Mouse (Mus musculus): ENCODE results near the gene Rbfox1. TPM values are rescaled to one million over a fixed set of nuclear protein-coding genes. Genes with fewer than 3 reads are reported as not detected.

Gene Rbfox1
- polyA plus RNA-seq, 1 experiment from 2014 or later = 223 TPM

DNA sequence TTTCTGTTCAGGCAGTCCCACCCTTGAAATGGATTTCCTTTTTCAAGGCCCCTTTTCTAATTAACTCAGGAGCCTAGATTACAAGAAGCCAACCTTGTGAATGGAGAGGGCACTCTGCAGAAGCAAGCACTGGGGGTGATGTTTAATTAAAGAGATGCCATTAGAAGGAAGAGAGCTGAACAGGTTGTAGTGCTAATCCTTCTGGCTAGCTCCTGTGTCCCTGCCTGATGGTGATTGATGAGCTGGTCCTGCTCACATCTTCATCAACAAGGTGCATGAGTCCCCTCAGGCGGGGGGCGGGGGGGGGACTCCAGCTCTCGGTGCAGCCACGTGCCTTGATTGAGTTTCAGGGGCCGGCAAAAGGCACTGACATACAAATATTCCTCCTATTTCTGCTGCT is 1312.8 kb downstream of the Rbfox1 start:
- WGBS = 44% methylated on average over 5 of the region's 5 CpGs

DNA sequence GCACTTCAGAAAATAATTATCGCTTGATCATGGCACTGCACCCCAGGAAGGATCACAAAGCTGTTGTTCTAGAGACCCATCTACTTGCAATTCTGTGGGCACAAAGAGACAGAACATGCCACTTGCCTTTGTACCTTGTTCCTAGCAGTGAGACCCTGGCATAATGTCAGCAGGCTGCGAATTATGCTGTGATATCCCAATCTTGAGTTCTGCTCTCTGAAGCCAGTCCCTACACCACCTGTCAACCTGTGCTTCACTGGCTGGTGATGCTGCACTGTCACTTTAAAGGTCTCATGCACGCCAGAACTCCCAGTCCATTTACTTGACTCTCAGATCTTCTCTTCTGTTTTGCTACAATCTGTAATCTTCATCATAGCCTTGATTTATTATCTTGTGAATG is 1315.1 kb downstream of the Rbfox1 start:
- no peaks in the 10 kb centered on the region for H3K9me3 ChIP-seq
- H3K27me3 ChIP-seq (replicated peaks) = no peaks in the 10 kb centered on the region
- no peaks in the 10 kb centered on the region for H3K36me3 ChIP-seq (replicated peaks)
- no peak overlapping the region for H3K4me3 ChIP-seq
- H3K4me1 ChIP-seq = peaks cover 2% of the 10 kb centered on the region; the same call in 1 of the 2 replicates
- no peak overlapping the region for H3K9ac ChIP-seq
- H3K4me2 ChIP-seq = no peak overlapping the region
- H3K27ac ChIP-seq = no peak overlapping the region
- ATAC-seq (replicated peaks) = no peak
- 92% methylated on average over 3 of the region's 3 CpGs for WGBS

More for the DNA sequence above, 1312.8 kb downstream of the Rbfox1 start:
- H3K36me3 ChIP-seq (replicated peaks) = no peaks in the 10 kb centered on the region
- H3K27me3 ChIP-seq (replicated peaks) = no peaks in the 10 kb centered on the region
- H3K9me3 ChIP-seq = no peaks in the 10 kb centered on the region
- H3K4me1 ChIP-seq = peaks cover 2% of the 10 kb centered on the region; the same call in 1 of the 2 replicates
- no peak overlapping the region for H3K27ac ChIP-seq
- no peak for ATAC-seq (replicated peaks)
- no peak overlapping the region for H3K9ac ChIP-seq
- H3K4me3 ChIP-seq = no peak overlapping the region
- no peak overlapping the region for H3K4me2 ChIP-seq

DNA sequence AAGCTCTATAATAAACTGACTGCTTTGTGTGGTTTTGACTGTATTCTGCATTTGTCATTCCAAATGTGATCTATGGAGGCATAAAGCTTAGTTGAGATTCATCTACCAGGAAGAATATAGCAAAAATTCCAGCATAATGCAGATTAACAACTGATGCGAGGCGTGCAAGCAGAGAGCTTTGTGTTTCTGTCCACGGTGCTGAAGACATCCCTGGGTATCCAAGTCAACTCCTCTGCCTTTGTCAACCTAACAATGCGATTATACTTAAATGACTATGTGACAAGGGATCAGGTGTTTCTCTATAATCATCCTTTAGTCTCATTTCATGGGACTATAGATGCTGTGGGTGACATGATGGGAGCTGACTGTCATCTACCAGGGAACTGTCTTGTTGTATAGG is 1316.7 kb downstream of the Rbfox1 start:
- H3K4me1 ChIP-seq = no peaks in the 10 kb centered on the region; the same call in 1 of the 2 replicates
- H3K4me3 ChIP-seq = no peak overlapping the region
- no peak overlapping the region for H3K9ac ChIP-seq
- H3K27ac ChIP-seq = no peak overlapping the region
- H3K9me3 ChIP-seq = no peaks in the 10 kb centered on the region
- H3K27me3 ChIP-seq (replicated peaks) = no peaks in the 10 kb centered on the region
- ATAC-seq (replicated peaks) = no peak
- WGBS = 37% methylated on average over 4 of the region's 4 CpGs
- no peak overlapping the region for H3K4me2 ChIP-seq
- no peaks in the 10 kb centered on the region for H3K36me3 ChIP-seq (replicated peaks)

DNA sequence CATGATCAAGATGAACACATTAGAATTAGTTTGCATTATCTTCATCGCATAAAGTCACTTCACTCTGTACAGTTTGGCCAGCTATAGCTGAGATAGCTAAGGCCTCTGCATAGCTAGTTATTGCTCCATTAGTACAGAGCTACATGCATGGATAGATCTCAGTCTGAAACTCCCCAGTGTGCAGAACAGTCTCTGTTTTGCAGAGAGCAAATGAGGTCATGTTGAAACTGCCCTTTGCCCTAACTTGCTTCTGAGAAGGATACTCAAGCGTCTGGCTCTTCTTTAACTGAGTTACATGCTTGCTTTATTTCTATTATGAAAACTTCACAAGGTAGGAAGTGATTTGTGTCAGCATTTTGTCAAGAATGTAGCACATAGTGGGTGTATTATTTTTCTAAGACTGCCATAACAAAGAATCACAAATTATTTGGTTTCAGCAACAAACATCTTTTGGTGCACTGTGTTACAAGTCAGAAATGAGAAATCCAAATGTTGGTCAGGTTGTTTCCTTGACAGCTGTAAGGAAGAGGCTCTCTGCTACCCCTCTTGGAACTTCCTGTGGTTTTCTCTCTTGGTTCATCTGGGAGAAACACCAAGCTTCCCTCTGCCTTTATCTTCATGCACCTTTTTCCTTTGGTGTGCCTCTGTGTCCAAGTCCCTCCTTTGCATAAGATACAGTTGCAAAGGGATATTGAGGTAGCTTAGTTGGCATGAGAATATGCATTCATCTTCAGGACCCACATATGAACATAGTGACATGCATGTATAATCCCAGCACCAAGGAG is 1321.2 kb downstream of the Rbfox1 start:
- 72% methylated on average over 2 of the region's 2 CpGs for WGBS
- Histone ChIP-seq H3K9me3 (no peaks in the 10 kb centered on the region), H3K4me1 (no peaks in the 10 kb centered on the region)

DNA sequence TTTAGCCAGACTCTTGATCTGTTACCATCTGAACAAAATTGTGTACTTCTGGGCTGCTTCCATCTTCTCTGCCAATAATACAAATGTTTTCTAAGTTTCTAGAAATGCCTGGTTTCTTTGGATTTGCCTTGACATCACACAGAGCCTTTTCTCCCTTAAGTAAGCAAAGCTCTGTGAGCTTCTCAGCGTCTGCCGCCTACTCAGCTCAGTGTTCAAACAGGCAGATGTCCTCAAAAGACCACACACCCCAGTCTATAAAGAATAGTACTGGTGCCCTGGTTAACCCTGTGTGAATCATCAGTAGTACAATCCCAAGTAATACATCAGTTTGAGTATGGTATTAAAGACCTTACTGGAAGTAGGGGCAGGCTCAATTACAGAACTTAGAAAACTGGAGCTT is 1322.4 kb downstream of the Rbfox1 start:
- no peak overlapping the region for H3K27ac ChIP-seq
- WGBS = 69% methylated on average over 2 of the region's 2 CpGs
- no peaks in the 10 kb centered on the region for H3K4me1 ChIP-seq
- no peaks in the 10 kb centered on the region for H3K36me3 ChIP-seq (replicated peaks)
- no peak for ATAC-seq (replicated peaks)
- no peak overlapping the region for H3K4me3 ChIP-seq
- H3K27me3 ChIP-seq (replicated peaks) = no peaks in the 10 kb centered on the region
- H3K9ac ChIP-seq = no peak overlapping the region
- no peaks in the 10 kb centered on the region for H3K9me3 ChIP-seq
- H3K4me2 ChIP-seq = no peak overlapping the region

More for the DNA sequence above, 1321.2 kb downstream of the Rbfox1 start:
- Histone ChIP-seq H3K27ac (no peak overlapping the region), H3K27me3 (replicated peaks) (no peaks in the 10 kb centered on the region), H3K36me3 (replicated peaks) (no peaks in the 10 kb centered on the region), H3K9ac (no peak overlapping the region), H3K4me3 (no peak overlapping the region), H3K4me2 (no peak overlapping the region)
- ATAC-seq (replicated peaks) = no peak

DNA sequence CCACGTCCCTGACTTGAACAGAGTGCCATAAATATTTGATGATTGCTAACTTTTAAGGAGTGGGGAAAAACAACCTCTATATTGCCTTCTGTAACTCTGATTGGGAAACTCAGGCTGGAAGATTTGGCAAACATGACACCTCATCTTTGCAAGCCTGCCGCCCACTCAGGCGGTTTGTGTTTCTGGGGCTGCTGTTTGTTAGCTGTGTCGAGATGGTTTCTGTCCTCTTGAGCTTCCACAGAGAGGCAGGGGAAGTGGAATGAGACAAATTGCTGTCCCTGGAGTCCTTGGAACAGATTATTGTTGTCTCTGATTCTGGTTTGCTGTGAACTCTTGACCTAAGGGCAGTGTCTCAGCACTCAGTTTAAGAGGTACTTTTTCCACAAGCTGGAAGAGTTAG is 1327.6 kb downstream of the Rbfox1 start:
- H3K36me3 ChIP-seq (replicated peaks) = no peaks in the 10 kb centered on the region
- ATAC-seq (replicated peaks) = no peak

DNA sequence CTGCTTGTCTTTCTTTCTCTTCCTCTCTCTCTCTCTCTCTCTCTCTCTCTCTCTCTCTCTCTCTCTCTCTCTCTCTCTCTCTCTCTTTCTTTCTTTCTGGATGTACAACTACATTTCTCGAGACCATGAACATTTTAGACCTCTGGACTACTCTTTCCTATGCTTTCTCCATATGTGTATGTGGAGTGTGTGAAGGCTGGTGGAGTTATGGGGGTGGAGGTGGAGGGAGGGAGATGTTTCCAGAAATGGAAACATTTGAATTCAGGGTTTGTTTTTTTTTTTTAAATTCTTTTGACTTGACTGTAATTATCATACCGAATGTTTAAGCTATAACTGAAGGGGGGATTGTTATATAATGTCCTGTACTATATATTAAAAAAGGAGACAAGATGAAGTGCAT is 1338.1 kb downstream of the Rbfox1 start:
- WGBS = 81% methylated on average over 2 of the region's 2 CpGs
- Histone ChIP-seq H3K4me1 (peaks cover 5% of the 10 kb centered on the region), H3K27me3 (replicated peaks) (no peaks in the 10 kb centered on the region), H3K4me3 (no peak overlapping the region), H3K27ac (no peak overlapping the region), H3K4me2 (no peak overlapping the region), H3K9ac (no peak overlapping the region), H3K9me3 (no peaks in the 10 kb centered on the region), H3K36me3 (replicated peaks) (0 out of 2 replicates have a peak, but pooled peaks cover 5% of the 10 kb centered on the region)
- ATAC-seq (replicated peaks) = no peak

More for the DNA sequence above, 1327.6 kb downstream of the Rbfox1 start:
- Histone ChIP-seq H3K4me1 (peaks cover 4% of the 10 kb centered on the region), H3K4me3 (no peak overlapping the region), H3K9ac (no peak overlapping the region), H3K9me3 (no peaks in the 10 kb centered on the region), H3K27ac (no peak overlapping the region), H3K4me2 (no peak overlapping the region), H3K27me3 (replicated peaks) (no peaks in the 10 kb centered on the region)
- 84% methylated on average over 4 of the region's 4 CpGs for WGBS

DNA sequence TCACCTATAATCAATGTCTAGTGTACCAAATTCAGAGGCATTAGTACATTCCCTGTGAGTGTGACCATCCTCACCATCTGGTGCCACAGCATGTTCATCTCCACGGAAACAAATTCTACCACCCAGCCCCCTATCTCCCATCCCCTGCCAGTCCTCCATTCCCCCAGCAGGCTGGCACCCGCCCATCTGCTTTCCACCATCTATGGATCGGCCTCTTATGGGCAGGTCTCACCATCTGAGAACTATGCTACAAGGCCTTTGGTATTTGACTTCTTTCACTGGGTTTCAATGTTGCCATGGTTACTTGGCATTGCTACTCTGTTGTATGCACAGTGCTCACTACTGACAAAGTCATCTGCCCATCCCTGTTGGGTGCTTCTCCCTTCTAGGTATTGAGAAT is 1340.8 kb downstream of the Rbfox1 start:
- Histone ChIP-seq H3K36me3 (replicated peaks) (0 out of 2 replicates have a peak, but pooled peaks cover 5% of the 10 kb centered on the region), H3K27me3 (replicated peaks) (no peaks in the 10 kb centered on the region), H3K27ac (no peak overlapping the region), H3K4me3 (no peak overlapping the region), H3K4me2 (no peak overlapping the region), H3K4me1 (no peaks in the 10 kb centered on the region), H3K9ac (no peak overlapping the region), H3K9me3 (no peaks in the 10 kb centered on the region)
- no peak for ATAC-seq (replicated peaks)
- 76% methylated on average over 3 of the region's 3 CpGs for WGBS

DNA sequence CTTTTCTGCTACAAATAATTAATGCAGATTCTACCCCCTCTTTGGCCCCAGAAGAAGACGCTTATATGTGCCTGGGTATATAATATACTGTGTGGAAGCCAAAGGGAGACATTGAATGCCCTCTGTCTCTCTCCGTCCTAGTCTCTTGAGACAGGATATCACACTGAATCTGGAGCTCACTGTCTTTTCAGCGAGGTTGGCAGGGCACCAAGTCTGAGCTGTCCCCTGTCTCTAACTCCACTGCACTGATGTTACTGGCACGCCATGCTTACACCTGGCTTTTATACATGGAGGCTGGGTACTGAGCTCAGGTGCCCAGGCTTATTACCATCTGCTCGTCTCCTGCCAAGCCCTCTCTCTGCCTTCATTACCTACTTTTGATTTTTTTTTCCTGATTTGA is 1343.1 kb downstream of the Rbfox1 start:
- ATAC-seq (replicated peaks) = no peak
- 77% methylated on average over 5 of the region's 5 CpGs for WGBS

DNA sequence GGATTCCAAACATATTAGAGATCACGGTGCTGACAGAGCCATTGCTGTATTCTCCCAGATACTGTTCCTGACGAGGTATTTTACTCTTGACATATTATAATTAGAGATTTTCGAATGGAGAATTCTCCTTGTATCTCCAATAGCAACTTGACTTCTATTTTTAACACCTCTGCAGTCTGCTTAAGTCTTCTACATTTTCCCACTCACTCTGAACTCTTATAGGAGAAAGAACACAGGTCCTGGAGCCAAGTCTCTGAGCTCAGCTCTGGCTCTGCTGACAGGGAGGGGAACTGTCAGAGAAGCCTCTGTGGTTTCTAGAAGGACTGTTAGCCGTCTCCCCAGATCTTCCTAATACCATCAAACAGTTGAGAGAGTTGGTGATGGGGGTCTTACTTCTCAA is 1344.1 kb downstream of the Rbfox1 start:
- no peak for ATAC-seq (replicated peaks)
- Histone ChIP-seq H3K27ac (0 out of 2 replicates have a peak overlapping the region, but pooled peaks have one; percentile 6), H3K4me2 (no peak overlapping the region), H3K4me3 (no peak overlapping the region), H3K9me3 (no peaks in the 10 kb centered on the region), H3K9ac (no peak overlapping the region), H3K27me3 (replicated peaks) (no peaks in the 10 kb centered on the region), H3K4me1 (no peaks in the 10 kb centered on the region), H3K36me3 (replicated peaks) (0 out of 2 replicates have a peak, but pooled peaks cover 5% of the 10 kb centered on the region)
- 60% methylated on average over 4 of the region's 4 CpGs for WGBS

More for the DNA sequence above, 1343.1 kb downstream of the Rbfox1 start:
- no peak overlapping the region for H3K4me2 ChIP-seq
- no peak overlapping the region for H3K4me3 ChIP-seq
- H3K27me3 ChIP-seq (replicated peaks) = no peaks in the 10 kb centered on the region
- no peaks in the 10 kb centered on the region for H3K4me1 ChIP-seq
- H3K9ac ChIP-seq = no peak overlapping the region
- H3K36me3 ChIP-seq (replicated peaks) = 0 out of 2 replicates have a peak, but pooled peaks cover 5% of the 10 kb centered on the region
- H3K9me3 ChIP-seq = no peaks in the 10 kb centered on the region
- H3K27ac ChIP-seq = no peak overlapping the region

DNA sequence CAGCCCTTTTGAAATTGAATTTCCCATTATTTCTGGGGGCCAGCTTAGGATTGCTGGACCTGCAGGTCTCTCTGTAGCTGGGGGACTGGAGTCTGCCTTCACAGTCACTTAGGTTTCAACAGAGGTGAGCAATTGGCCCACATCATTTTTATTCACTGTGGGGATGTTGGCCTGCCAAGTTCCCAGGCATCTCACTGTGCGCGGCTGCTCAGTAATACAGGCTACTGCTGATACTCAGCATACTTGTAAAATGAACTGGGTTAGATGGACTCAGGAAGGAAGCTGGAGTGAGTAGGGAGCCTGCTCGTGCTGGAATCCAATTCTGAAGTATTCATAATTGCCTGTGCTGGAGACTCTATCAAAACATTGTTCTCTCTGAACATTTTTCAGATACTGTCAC is 1356.5 kb downstream of the Rbfox1 start:
- no peak overlapping the region for H3K9ac ChIP-seq
- no peak overlapping the region for H3K4me2 ChIP-seq
- H3K27ac ChIP-seq = no peak overlapping the region
- 78% methylated on average over 3 of the region's 3 CpGs for WGBS
- H3K9me3 ChIP-seq = no peaks in the 10 kb centered on the region
- H3K4me1 ChIP-seq = no peaks in the 10 kb centered on the region; the same call in 1 of the 2 replicates
- H3K27me3 ChIP-seq (replicated peaks) = no peaks in the 10 kb centered on the region
- no peak overlapping the region for H3K4me3 ChIP-seq
- no peak for ATAC-seq (replicated peaks)
- H3K36me3 ChIP-seq (replicated peaks) = no peaks in the 10 kb centered on the region

DNA sequence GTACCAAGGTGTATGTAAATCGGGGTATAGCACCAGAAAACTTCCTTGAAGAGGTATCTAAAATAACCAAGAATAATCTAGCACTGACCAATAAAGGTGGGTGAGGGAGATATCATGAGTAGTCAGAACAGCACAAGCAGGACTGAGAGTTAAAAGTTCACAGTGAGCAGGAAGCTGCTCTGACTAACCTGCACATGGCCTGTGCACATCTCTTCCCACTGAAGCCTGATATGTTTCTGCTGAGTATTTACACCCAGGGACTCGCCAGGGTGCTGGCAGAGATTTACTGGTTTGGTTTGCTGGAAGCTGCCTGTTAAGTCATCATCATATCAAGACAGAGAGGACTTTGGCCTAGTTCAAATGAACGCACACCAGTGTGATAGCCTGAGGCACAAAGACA is 1357.3 kb downstream of the Rbfox1 start:
- H3K9ac ChIP-seq = no peak overlapping the region
- no peak for ATAC-seq (replicated peaks)
- H3K9me3 ChIP-seq = no peaks in the 10 kb centered on the region
- H3K4me3 ChIP-seq = no peak overlapping the region
- no peaks in the 10 kb centered on the region; the same call in 1 of the 2 replicates for H3K4me1 ChIP-seq
- H3K4me2 ChIP-seq = no peak overlapping the region
- H3K36me3 ChIP-seq (replicated peaks) = no peaks in the 10 kb centered on the region
- H3K27ac ChIP-seq = no peak overlapping the region
- H3K27me3 ChIP-seq (replicated peaks) = no peaks in the 10 kb centered on the region
- WGBS = 90% methylated on average over 3 of the region's 3 CpGs

DNA sequence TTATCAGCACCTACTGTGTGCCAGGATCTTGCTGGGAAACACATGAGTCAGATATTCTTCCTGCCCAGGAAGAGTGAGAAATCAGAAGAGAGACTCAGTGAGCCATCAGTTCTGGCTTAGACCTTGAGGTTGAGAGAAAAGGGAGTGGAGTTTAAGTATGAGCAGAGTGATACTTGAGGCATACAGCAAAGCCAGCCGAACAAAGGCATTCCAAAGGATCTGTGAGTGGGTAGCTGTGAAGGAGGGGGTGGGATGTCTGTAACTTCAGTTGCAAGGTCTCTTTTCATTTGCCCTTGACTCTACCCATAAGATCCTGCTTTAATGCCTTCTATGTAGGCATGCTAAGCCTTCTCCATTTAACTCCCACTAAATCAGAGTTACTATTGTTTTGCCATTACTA is 1359.2 kb downstream of the Rbfox1 start:
- H3K9ac ChIP-seq = no peak overlapping the region
- H3K27me3 ChIP-seq (replicated peaks) = no peaks in the 10 kb centered on the region
- H3K4me2 ChIP-seq = no peak overlapping the region
- no peak overlapping the region for H3K4me3 ChIP-seq
- WGBS = 52% methylated on average over 1 of the region's 1 CpGs
- no peaks in the 10 kb centered on the region for H3K9me3 ChIP-seq
- no peaks in the 10 kb centered on the region; the same call in 1 of the 2 replicates for H3K4me1 ChIP-seq
- ATAC-seq (replicated peaks) = no peak
- H3K27ac ChIP-seq = no peak overlapping the region
- no peaks in the 10 kb centered on the region for H3K36me3 ChIP-seq (replicated peaks)
